Mouse (Mus musculus): ENCODE results near the gene Lce1f.
"Not testable (repeated sequence)": the region's sequence is repeated elsewhere in the genome, so short reads cannot be mapped to it uniquely, and the experiment has no call there.

Lce1f gene

DNA sequence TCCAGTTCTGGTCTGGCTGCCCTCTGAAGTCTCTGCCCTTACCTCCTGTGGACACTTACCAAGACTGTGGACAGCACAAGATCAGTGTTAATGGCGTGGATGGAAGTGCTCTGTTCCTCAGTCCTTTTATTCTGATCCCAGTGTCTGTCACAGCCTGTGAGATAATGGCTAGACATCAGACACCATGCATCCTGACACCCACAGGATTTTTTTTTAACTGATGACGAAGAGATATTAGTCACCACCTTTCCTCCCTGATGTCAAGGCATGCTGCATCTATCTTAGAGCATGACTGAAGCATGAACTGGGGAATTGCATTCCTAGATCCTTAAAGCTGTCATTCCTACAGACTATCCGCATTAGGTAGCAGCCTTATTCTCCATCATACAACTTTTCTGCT is at the start of gene Lce1f:
Gene Lce1f, minus strand, starts transcription at position 101 of the 400 bp plus-strand sequence.
- DNase-seq (ENCODE audit: low spot score) = no peak

DNA sequence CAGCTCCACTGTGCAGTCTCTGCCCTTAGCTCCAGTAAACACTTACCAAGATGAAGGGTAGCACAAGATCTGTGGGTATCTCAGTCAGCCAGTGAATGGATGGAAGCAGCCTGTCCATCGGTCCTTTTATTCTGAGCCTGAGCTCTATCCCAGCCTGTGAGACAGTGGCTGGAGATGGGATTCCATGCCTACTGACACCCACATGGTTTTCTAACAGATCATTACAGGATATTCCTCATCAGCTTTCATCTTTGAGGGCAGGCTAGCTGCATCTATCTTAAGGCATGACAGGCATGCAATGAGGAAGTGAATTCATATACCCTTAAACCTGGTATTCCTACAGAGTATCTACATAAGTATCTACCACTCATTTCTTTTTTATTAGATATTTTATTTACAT is 44.8 kb upstream of the Lce1f start, which contains the start of gene Lce1h:
Gene Lce1h, minus strand, starts transcription at position 101 of the 400 bp plus-strand sequence.
- DNase-seq (ENCODE audit: low spot score) = no peak

DNA sequence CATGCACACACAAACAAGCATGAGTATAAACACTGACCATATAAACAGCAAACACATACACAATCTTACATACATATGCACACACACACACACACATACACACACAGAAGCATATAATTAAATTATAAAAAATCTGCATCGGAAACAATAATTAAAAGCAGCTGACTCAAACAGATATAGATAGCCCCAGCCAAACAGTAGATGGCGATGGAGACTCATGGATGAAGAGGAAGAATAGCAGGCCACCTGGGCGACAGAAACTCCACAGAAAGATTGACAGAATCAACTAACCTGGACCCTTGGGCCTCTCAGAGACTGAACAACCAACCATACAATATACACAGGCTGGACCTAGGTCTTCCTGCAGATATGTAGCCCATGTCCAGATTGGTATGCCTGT is 33.0 kb upstream of the Lce1f start:
- no peak for DNase-seq (ENCODE audit: low spot score)

DNA sequence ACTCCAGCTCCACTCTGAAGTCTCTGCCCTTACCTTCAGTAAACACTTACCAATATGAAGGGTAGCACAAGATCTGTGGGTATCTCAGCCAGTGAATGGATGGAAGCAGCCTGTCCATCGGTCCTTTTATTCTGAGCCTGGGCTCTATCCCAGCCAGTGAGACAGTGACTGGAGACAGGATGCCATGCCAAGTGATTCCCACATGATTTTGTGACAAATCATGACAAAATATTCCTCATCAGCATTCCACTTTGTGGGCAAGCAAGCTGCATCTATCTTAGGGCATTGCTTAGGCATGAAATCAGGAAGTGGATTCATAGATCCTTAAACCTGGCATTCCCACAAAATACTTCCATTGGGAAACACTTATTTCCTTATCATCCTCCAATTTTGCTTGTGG is 32.1 kb upstream of the Lce1f start, which contains the start of gene Lce1g:
Gene Lce1g, minus strand, starts transcription at position 101 of the 400 bp plus-strand sequence.
- DNase-seq (ENCODE audit: low spot score) = no peak

DNA sequence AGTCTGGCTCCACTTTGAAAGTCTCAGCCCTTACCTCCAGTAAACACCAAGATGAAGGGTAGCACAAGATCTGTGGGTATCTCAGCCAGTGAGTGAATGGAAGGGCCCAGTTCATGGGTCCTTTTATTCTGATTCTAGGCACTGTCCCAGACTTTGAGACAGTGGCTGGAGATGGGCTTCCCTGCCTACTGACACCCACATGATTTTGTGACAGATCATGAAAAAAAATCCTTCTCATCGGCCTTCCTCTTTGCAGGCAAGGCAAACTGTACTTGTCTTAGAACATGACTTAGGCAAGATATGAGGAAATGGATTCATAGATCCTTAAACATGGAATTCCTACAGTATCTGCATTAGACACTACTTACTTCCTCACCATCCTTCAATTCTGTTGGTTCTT is 18.8 kb upstream of the Lce1f start, which contains the start of gene Gm38119:
Gene Gm38119, minus strand, starts transcription at position 101 of the 400 bp plus-strand sequence.
- no peak for DNase-seq (ENCODE audit: low spot score)

DNA sequence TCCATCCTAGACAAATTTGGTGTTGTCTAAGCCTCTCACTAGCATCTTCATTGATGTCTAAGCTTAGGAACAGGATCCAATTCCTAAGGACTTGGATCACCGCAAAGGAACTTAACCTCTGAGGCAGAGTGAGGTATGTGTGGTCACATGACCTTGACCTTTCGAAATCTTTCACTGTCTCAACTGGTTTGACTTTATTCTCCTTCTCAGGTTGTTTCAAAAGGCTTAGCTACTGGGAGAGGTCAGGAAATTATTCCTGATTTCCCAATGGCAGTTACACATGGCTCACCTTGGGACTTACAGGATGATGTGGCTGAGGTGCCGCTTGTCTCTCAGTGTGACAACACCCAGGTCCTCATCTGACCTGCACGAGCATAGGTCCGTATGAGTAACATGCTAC is 2.5 kb upstream of the Lce1f start:
- no peak for DNase-seq (ENCODE audit: low spot score)

DNA sequence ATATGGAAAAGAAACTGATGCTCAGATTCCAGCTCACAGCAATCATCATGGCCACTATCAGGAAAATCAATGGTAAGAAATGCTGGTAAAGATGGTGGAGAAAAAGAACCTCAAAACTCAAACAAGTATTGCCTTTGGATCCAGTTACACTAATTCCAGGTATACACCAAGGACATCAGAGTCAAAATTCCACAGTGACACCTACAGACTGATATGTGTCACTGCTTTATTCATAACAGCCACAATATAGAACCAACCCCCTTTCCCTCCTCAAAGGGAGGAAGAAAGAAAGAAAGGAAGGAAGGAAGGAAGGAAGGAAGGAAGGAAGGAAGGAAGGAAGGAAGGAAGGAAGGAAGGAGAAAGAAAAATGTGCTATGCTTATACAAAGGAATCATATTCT is 5.0 kb downstream of the Lce1f start:
- DNase-seq (ENCODE audit: low spot score) = no peak

DNA sequence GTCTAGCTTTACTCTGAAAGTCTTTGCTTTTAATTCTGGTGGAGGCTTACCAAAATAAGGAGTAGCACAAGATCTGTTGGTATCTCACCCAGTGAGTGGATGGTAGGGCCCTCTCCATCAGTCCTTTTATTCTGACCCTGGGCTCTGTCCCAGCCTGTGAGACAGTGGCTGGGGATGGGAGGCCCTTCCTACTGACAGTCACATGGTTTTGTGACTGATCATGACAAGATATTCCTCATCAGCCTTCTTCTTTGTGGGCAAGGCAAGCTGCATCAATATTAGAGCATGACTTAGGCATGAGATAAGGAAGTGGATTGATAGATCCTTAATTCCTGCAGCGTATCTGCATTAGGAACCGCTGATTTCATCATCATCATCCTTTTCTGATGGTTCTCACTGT is 11.2 kb downstream of the Lce1f start, which contains the start of gene Lce1e:
Gene Lce1e, minus strand, starts transcription at position 101 of the 400 bp plus-strand sequence.
- no peak for DNase-seq (ENCODE audit: low spot score)

DNA sequence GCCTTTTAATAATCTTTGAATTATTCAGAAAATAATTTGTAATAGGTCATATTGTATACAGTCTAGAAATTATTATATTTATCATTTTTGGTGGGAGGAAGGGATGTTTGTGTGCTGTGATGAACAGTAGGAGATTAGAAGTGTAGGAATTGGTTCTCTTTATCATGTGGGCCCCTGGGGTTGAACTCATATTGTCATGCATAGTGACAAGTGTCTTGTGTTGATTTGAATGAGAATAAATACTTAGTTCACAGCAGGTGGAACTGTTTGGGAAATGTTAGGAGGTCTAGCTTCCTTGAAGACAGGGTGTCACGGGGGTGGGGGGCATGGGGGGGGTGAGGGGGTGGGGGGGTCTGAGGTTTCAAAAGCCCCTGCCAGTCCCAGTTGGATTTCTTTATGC is 25.5 kb downstream of the Lce1f start:
- no peak for DNase-seq (ENCODE audit: low spot score)

DNA sequence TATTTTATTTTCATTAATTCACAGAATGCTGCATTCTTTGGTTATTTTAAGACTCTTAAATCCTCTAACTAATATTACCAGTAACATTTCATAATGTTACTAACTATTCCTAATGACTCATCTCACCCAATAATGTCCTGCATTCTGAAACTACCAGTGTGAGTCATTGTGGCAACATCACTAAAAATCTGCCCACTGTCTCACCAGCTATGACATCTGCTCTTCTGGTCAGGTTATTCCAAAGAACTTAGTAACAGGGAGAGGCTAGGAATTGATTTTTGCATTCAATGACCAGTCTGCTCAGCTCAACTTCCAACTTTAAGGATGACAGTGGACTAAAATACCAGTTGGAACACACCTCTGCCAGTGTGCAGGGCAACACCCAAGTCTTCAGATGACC is 28.5 kb downstream of the Lce1f start:
- DNase-seq (ENCODE audit: low spot score) = no peak

DNA sequence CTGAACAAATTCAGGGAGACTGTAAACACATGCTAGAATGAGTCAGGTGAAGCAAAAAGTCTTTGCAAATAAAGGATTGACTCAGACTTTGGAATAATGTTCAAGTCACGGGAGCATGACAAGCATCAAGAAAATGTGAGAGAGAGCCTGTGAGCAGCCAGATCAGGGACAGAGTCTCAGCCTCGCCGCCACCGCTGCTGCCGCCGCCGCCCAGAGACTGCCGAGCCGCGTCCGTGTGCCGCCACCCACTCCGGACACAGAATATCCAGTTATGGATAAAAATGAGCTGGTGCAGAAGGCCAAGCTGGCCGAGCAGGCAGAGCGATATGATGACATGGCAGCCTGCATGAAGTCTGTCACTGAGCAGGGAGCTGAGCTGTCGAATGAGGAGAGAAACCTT is 31.0 kb downstream of the Lce1f start:
- DNase-seq (ENCODE audit: low spot score) = not testable (repeated sequence)

DNA sequence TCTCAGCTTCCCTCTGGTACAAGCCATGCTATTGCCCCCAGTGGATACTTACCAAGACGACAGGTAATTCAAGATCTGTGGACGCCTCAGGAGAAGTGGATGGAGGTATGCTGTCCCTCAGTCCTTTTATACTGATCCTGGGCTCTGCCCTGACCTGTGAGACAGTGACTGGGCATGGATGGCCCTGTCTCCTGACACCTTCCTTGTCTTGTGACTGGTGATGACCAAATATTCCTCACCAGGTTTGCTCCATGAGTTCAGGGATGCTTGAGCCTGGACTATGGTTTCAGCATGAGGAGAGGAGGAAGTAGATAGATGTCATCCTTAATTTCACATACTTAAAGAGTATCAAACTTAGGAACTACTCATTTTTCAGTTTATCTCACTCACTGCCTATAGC is 33.0 kb downstream of the Lce1f start, which contains the start of gene Lce1d:
Gene Lce1d, minus strand, starts transcription at position 101 of the 400 bp plus-strand sequence.
- no peak for DNase-seq (ENCODE audit: low spot score)

DNA sequence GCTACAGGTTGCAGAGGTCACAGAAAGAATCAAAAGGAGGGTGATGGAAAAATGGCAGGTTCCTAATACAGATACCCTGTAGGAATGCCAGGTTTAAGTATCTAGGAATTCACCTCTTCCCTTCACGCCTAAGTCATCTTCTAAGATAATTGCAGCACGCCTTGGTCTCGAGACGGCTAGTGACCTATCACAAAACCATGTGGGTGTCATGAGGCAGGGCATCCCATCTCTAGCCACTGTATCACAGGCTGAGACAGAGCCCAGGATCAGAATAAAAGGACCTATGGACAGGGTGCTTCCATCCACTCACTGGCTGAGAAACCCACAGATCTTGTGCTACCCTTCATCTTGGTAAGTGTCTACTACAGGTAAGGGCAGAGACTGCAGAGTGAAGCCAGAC is 41.2 kb downstream of the Lce1f start, which contains the start of gene Lce1c:
Gene Lce1c, plus strand, starts transcription at position 301 of the 400 bp plus-strand sequence.
- no peak for DNase-seq (ENCODE audit: low spot score)

DNA sequence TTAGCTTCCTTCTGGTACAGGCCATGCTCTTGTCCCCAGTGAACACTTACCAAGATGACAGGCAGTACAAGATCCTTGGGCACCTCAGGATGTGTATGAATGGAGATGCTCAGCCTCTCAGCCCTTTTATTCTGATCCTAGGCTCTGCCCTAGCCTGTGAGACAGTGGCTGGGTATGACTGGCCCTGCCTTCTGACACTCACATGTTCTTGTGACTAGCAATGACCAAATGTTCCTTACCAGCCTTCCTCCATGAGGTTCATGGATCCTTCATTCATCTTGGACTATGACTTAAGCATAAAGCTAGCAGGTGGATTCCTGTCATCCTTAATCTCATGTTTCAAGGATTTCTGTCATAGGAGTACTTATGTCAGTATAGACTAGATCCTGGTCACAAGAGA is 49.9 kb downstream of the Lce1f start, which contains the start of gene Lce1a2:
Gene Lce1a2, minus strand, starts transcription at position 101 of the 400 bp plus-strand sequence.
- no peak for DNase-seq (ENCODE audit: low spot score)

All from urinary bladder, postnatal 10 days (tissue).